Mouse (Mus musculus) frontal cortex, adult (tissue): ENCODE measurements around the gene Tiparp.

Source experiments
- ATAC-seq: cut with Nextera tagmentation; 2 replicates; pipeline ENCODE4 v1.9.2; 2017; ENCODE audit warnings: mild to moderate bottlenecking, moderate library complexity, mixed read lengths; ENCODE audit not compliant: low TSS enrichment

The Tiparp gene

GRCm38 (mm10) chr3:65584329-65584728, 56.1 kb downstream of the Tiparp start:
- ATAC-seq, result peak; percentile 55

- ATAC-seq, result no peak
These were observed 57.1 kb downstream of the Tiparp start for GRCm38 (mm10) chr3:65585291-65585690.

GRCm38 (mm10) chr3:65585823-65586482, 57.7 kb downstream of the Tiparp start:
- ATAC-seq, result no peak

GRCm38 (mm10) chr3:65586483-65586905, 58.3 kb downstream of the Tiparp start:
- ATAC-seq, result peak; percentile 94

- ATAC-seq, result no peak; the same call in 1 of the 2 replicates
These were observed 58.8 kb downstream of the Tiparp start for GRCm38 (mm10) chr3:65586966-65587365.

GRCm38 (mm10) chr3:65588424-65588823, 60.2 kb downstream of the Tiparp start:
- ATAC-seq, result no peak

GRCm38 (mm10) chr3:65592850-65593249, 64.6 kb downstream of the Tiparp start:
- ATAC-seq, result no peak

- ATAC-seq, result no peak
These were observed 66.3 kb downstream of the Tiparp start for GRCm38 (mm10) chr3:65594493-65594892.

GRCm38 (mm10) chr3:65595196-65595595, 67.0 kb downstream of the Tiparp start:
- ATAC-seq, result no peak

GRCm38 (mm10) chr3:65598071-65598830, 70.0 kb downstream of the Tiparp start:
- no peak for ATAC-seq

GRCm38 (mm10) chr3:65599151-65599550, 70.9 kb downstream of the Tiparp start:
- ATAC-seq, result no peak

- ATAC-seq, result no peak
These were observed 73.3 kb downstream of the Tiparp start for GRCm38 (mm10) chr3:65601291-65602050.

GRCm38 (mm10) chr3:65603392-65604055, 75.3 kb downstream of the Tiparp start:
- peak; percentile 84 for ATAC-seq
